Mouse (Mus musculus) lung, postnatal 36 days (tissue): ENCODE measurements at regions not wholly inside any gene's neighbourhood (a gene's known extent, or its start where the extent isn't known, plus 50 kb on each side); places are given as distances from the start of the nearest gene placed in this dataset.

ENCODE experiments used
- DNase-seq: peaks from one replicate; pipeline ENCODE4 v3.0.0; 2022; ENCODE audit warnings: mixed read lengths

- no peak for DNase-seq
These were observed 81.6 kb upstream of the Pcdh8 start for GRCm38 (mm10) chr14:79852683-79853082.

DNA sequence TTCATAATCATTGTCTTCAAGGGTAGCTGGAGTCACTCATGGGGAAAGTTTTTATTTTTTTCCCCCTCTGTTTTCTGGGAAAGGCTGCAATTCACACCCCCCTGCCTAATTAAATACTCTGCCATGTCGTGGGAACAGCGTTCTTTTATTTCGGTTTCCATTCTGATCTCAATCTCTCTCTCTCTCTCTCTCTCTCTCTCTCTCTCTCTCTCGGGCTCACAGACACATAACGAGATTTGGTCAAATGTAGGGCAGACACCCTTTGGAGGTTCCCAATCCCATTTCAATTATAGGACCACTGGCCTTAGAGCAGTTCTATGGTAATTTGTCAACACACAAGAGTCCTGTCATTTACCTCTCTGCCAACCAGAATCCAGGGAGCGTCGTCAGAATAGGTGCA is 80.7 kb upstream of the Pcdh8 start:
- DNase-seq, result no peak

- no peak for DNase-seq
These were observed 80.1 kb upstream of the Pcdh8 start for GRCm38 (mm10) chr14:79851231-79851630.

- DNase-seq, result no peak
These were observed 78.7 kb upstream of the Pcdh8 start for GRCm38 (mm10) chr14:79849617-79850435.

DNA sequence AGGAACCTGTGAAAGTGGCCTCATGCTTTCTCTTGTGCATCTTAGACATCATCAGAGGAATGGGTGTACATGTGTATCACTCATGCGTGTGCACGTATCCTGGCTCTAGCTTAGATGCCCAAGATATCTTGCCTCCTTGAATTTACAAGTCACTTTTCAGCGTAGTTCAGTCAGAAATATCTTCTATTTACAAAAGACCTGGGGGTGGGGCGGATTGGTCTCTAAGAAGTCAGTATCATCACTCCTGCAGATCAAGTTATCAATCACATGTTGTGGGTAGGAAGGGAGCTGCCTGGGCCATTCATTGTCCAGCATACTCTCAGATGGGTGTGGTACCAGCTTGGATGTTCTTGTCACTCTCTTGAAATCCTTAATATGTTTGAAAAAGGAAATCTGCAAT is 77.0 kb upstream of the Pcdh8 start:
- DNase-seq, result no peak

DNA sequence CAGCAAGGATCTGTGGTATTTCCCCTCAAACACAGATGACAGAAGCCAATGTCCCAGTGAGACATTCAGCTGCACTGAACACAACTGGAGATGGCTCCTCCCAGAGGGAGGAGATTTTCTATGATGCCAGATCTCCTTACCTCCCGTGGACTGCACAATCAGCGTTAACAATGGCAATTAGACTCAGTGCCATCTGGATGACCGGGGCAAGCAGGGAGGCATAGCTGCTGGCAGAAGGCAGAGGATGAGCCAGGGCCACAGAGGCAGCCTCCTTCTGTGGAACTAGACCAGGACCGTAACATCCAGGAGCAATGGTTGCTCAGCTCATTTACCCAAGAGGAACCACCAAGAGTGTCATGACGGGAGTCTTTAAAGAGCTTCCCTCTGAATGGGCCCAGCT is 73.2 kb upstream of the Pcdh8 start:
- no peak for DNase-seq

- DNase-seq, result peak; percentile 10
These were observed 72.0 kb upstream of the Pcdh8 start for GRCm38 (mm10) chr14:79843135-79843550.

DNA sequence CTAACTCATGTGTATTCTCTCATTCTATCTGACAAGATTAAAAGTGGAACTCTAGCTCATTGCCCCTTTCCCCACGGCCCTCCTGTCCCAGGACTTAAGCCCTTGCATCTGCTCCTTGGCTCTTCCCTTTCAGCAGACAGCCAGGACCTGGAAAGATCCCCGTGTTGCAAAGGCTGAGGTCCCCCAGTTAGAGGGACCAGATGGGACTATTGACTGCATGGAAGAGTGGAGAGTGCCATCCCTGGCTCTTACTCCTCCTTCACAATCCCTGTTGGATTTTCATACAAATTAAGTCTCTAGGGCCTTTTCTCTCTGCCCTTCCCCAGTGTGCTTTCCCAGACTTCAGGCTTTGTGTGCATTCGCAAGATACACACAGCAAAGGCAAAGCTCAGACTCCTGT is 71.6 kb upstream of the Pcdh8 start:
- DNase-seq, result no peak

GRCm38 (mm10) chr14:79837101-79837500 is 66.0 kb upstream of the Pcdh8 start:
- DNase-seq, result no peak

DNA sequence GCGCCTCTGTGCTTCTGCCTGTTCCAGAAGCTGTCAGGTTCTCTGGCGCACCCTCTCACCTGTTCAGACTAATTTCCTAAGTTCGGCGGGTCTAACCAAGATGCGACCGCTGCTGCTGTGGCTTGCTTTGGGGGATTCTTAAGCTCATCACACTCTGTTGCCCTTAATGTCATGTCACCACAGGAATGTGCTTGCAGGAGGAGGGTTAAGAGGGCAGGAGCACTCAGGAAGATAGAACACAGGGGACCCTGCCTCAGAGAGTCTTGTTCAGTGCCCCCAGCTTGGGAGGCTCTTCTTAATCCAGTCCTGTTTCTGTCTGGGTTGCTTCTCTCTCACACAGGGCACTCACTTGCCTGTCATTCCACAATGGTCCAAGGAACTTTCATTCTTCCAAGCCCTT is 65.1 kb upstream of the Pcdh8 start:
- no peak for DNase-seq

GRCm38 (mm10) chr14:79824670-79825446 is 53.7 kb upstream of the Pcdh8 start:
- DNase-seq, result no peak

DNA sequence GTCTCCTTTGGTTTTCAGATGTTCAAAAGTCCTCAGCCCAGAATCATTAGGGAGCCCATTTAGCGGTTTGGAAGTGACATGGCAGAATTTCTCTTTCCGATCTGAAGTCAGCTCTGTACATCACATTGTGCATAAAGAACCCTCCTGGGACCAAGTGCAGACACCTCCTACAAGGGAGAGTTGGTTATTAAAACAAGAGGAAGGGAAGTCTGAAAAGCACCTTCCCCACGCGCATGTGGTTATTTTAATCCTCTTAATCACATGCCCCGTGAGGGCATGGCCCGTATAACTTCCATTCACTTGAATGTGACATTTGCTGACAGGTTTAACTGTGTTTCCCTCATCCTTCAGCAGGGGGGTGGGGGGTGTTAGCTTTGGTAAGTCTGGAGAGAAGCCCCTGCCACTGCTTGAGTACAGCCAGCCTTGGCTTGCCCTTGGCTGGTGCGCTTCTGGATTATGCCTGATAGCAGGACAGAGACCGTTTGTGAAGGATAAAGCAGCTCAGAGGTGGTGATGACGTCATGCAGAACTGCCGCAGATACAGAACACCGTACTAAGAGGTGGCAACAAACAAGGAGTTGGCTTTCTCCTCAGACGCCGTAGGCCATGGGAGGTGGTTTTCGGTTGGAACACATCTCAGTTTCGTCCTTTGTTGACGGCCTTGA is 51.5 kb upstream of the Pcdh8 start:
- DNase-seq, result no peak

DNA sequence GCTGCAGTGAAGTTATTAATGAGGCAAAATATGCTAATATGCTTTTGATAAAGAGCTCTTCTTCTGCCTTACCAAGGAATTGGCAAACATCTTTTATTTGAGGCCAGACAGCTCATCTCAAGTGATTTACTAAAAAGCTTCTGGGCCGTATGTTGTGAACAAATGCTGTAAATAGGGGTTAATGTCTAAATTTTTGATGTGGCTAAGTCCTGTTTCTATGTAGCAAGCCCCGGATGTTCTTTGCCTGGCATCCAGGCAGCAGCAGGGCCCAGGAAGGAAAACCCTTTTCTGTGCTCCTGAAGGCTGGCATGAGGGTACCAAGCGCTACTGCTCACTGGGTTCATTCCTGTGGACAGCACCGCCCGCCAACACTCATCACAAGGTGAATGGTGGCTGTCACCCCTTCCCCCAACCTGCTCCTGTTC is 50.9 kb upstream of the Pcdh8 start:
- DNase-seq, result no peak

DNA sequence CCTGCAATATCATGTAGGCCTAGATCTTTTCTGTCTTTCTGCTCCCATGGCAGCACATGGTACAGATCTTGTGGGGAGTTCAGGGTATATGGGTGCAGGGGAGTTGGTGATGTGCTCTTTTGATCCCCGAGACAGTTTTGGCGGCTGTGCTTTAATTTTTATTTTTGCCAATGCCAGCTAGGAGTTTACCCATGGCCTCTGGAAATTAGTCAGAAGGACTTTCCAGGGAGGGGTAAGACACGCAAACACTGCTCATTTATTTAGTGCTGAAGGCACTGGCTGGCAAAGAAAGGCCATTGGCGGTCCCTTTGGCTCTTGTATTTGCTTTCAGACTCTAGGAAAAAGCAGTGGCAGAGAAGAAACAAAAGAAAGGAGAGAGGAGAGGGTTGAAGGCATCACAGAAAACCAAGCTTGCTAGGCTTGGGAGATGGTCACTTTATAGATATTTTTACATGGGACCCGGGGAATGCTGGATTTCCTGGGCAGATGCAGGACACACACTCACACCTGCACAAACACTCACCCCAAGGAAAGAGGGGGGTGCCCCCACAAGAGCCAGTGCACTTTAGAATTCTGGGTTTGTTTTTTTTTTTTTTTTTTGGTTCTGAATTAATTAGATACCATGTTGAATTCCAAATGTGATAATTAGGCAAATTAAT is 50.4 kb upstream of the Pcdh8 start:
- no peak for DNase-seq
